Mouse (Mus musculus) hindbrain, postnatal 0 days (tissue): ENCODE measurements around the gene AI661453. TPM values are rescaled to one million over a fixed set of nuclear protein-coding genes. Genes with fewer than 3 reads are reported as not detected.
A peak's percentile ranks its signal among the peaks of the same experiment; 100 is the strongest.

Experiments used
- ATAC-seq: fragments of 200-750 bp; cut with Nextera tagmentation; 2 replicates; pipeline ENCODE4 v1.8.0; 2017; ENCODE audit warnings: mild to moderate bottlenecking, moderate TSS enrichment, moderate library complexity
- DNase-seq: peaks from one replicate; pipeline ENCODE4 v3.0.0-alpha.2; 2015; ENCODE audit warnings: low spot score
- H3K27ac ChIP-seq: fragments of 300-500 bp; sonication (generic); 2 replicates; pipeline ENCODE4 v1.5.1; 2014; ENCODE audit warnings: mild to moderate bottlenecking
- H3K27me3 ChIP-seq: fragments of 300-500 bp; sonication (generic); 2 replicates; pipeline ENCODE4 v1.6.1; 2014; ENCODE audit warnings: low read length, mixed read lengths; ENCODE audit not compliant: insufficient read depth
- H3K36me3 ChIP-seq: fragments of 300-500 bp; sonication (generic); 2 replicates; pipeline ENCODE4 v1.6.1; 2014; ENCODE audit warnings: low read length, mixed read lengths; ENCODE audit not compliant: insufficient read depth
- H3K4me1 ChIP-seq: fragments of 300-500 bp; sonication (generic); 2 replicates; pipeline ENCODE4 v1.6.1; 2014; ENCODE audit warnings: antibody characterized with exemption, low read length, mixed read lengths; ENCODE audit not compliant: insufficient read depth
- H3K4me2 ChIP-seq: fragments of 300-500 bp; sonication (generic); 2 replicates; pipeline ENCODE4 v1.6.1; 2014; ENCODE audit warnings: low read depth, mild to moderate bottlenecking, low read length, moderate library complexity, mixed read lengths
- H3K4me3 ChIP-seq: fragments of 300-500 bp; sonication (generic); 2 replicates; pipeline ENCODE4 v1.5.1; 2014; ENCODE audit warnings: low read length
- H3K9ac ChIP-seq: fragments of 300-500 bp; sonication (generic); replicated peaks from 2 replicates; pipeline ENCODE4 v1.6.1; 2014; ENCODE audit warnings: mild to moderate bottlenecking, low read length, moderate library complexity, mixed read lengths
- H3K9me3 ChIP-seq: fragments of 300-500 bp; sonication (generic); 2 replicates; pipeline ENCODE4 v1.6.1; 2016; ENCODE audit warnings: low read length, mixed read lengths
- CTCF ChIP-seq: IDR thresholded peaks from 2 replicates; pipeline ENCODE4 v1.5.1; 2016; ENCODE audit warnings: antibody characterized with exemption, control low read depth, low read depth
- WGBS: fragments of 180-500 bp; shearing (Covaris S2); extraction: QIAGEN DNeasy Blood & Tissue Kit; methylation state at CpG from one replicate; pipeline ENCODE4 v1.1.7; 2014; 5-methylcytosine and 5-hydroxymethylcytosine counted together
- polyA plus RNA-seq: library from polyadenylated mRNA; unstranded; fragments of >200 nt; fragmentation: Nextera tagmentation; extraction: Ambion mirVana; gene quantifications from 2 replicates; pipeline ENCODE4 v1.2.1, GENCODE M21; 2015
- total RNA-seq: library from RNA; depleted of rRNA; stranded (reverse); fragments of >200 nt; gene quantifications from 2 replicates; pipeline ENCODE4 v1.2.3, GENCODE M21; 2014

The AI661453 gene
- total and polyA plus RNA-seq, 2 experiments from 2014 or later: 0.14 to 0.52 TPM

- no peak overlapping the region for H3K9ac ChIP-seq
- no peaks in the 10 kb centered on the region for H3K4me1 ChIP-seq
- ATAC-seq (no peak), DNase-seq (no peak)
- H3K4me2 ChIP-seq: no peak overlapping the region
- TF ChIP-seq CTCF: no peak
- no peak overlapping the region for H3K27ac ChIP-seq
- no peaks in the 10 kb centered on the region for H3K9me3 ChIP-seq
- WGBS: 50% methylated on average over 15 of the region's 15 CpGs
- no peaks in the 10 kb centered on the region for H3K36me3 ChIP-seq
- no peak overlapping the region for H3K4me3 ChIP-seq
- peaks cover 11% of the 10 kb centered on the region; the same call in 1 of the 2 replicates for H3K27me3 ChIP-seq
Observed at GRCm38 (mm10) chr17:47472435-47473350, 36.3 kb downstream of the AI661453 start.

- no peak overlapping the region for H3K27ac ChIP-seq
- ATAC-seq (no peak), DNase-seq (no peak)
- peaks cover 6% of the 10 kb centered on the region; the same call in 1 of the 2 replicates for H3K27me3 ChIP-seq
- TF ChIP-seq CTCF: peak; percentile 77
- H3K9me3 ChIP-seq: no peaks in the 10 kb centered on the region
- no peaks in the 10 kb centered on the region for H3K4me1 ChIP-seq
- H3K9ac ChIP-seq: no peak overlapping the region
- H3K4me3 ChIP-seq: no peak overlapping the region
- 17% methylated on average over 8 of the region's 8 CpGs for WGBS
- no peaks in the 10 kb centered on the region for H3K36me3 ChIP-seq
- no peak overlapping the region for H3K4me2 ChIP-seq
Observed at GRCm38 (mm10) chr17:47473434-47473974, 37.1 kb downstream of the AI661453 start.

- DNase-seq (no peak), ATAC-seq (0 out of 2 replicates have a peak, but pooled peaks have one; percentile 30)
- H3K4me1 ChIP-seq: no peaks in the 10 kb centered on the region
- TF ChIP-seq CTCF: no peak
- H3K9ac ChIP-seq: no peak overlapping the region
- WGBS: 77% methylated on average over 4 of the region's 4 CpGs
- no peaks in the 10 kb centered on the region for H3K36me3 ChIP-seq
- no peak overlapping the region for H3K4me2 ChIP-seq
- no peaks in the 10 kb centered on the region for H3K27me3 ChIP-seq
- no peaks in the 10 kb centered on the region for H3K9me3 ChIP-seq
- no peak overlapping the region for H3K4me3 ChIP-seq
- no peak overlapping the region for H3K27ac ChIP-seq
Observed at GRCm38 (mm10) chr17:47474250-47474649, 37.8 kb downstream of the AI661453 start.

- Histone ChIP-seq H3K4me1 (no peaks in the 10 kb centered on the region), H3K9me3 (no peaks in the 10 kb centered on the region), H3K27me3 (no peaks in the 10 kb centered on the region), H3K4me3 (no peak overlapping the region), H3K9ac (no peak overlapping the region), H3K27ac (no peak overlapping the region), H3K4me2 (no peak overlapping the region), H3K36me3 (no peaks in the 10 kb centered on the region)
- TF ChIP-seq CTCF: no peak
- DNase-seq: no peak
- no peak for ATAC-seq
- WGBS: 83% methylated on average over 4 of the region's 4 CpGs
Observed at GRCm38 (mm10) chr17:47475181-47475580, 38.8 kb downstream of the AI661453 start.

GRCm38 (mm10) chr17:47475714-47476113, 39.3 kb downstream of the AI661453 start:
- Histone ChIP-seq H3K27ac (no peak overlapping the region), H3K27me3 (no peaks in the 10 kb centered on the region), H3K4me1 (no peaks in the 10 kb centered on the region), H3K9me3 (no peaks in the 10 kb centered on the region), H3K4me3 (no peak overlapping the region), H3K9ac (no peak overlapping the region), H3K36me3 (no peaks in the 10 kb centered on the region), H3K4me2 (no peak overlapping the region)
- no peak for DNase-seq
- peak; percentile 46 for TF ChIP-seq CTCF
- WGBS: 68% methylated on average over 3 of the region's 3 CpGs
- ATAC-seq: no peak

GRCm38 (mm10) chr17:47479887-47480286, 43.5 kb downstream of the AI661453 start:
- DNase-seq: no peak
- 81% methylated on average over 3 of the region's 3 CpGs for WGBS
- H3K4me1 ChIP-seq: no peaks in the 10 kb centered on the region

More at GRCm38 (mm10) chr17:47479887-47480286, 43.5 kb downstream of the AI661453 start:
- H3K36me3 ChIP-seq: no peaks in the 10 kb centered on the region
- no peak overlapping the region for H3K9ac ChIP-seq
- H3K9me3 ChIP-seq: no peaks in the 10 kb centered on the region
- H3K4me2 ChIP-seq: no peak overlapping the region
- no peak overlapping the region for H3K27ac ChIP-seq
- no peak overlapping the region for H3K4me3 ChIP-seq
- TF ChIP-seq CTCF: no peak
- ATAC-seq: no peak
- H3K27me3 ChIP-seq: no peaks in the 10 kb centered on the region
